Mouse (Mus musculus) embryonic fibroblast, embryonic 13.5 days (primary cell): ENCODE measurements around the gene Ablim1.

Experiments
- CTCF ChIP-seq: IDR thresholded peaks from 2 replicates; pipeline ENCODE4 v1.5.1; 2011; ENCODE audit warnings: mild to moderate bottlenecking, control low read depth, low read length, moderate library complexity, borderline replicate concordance; ENCODE audit not compliant: insufficient read depth
- POLR2A ChIP-seq: IDR thresholded peaks from 2 replicates; pipeline ENCODE4 v1.6.1; 2011; ENCODE audit warnings: low read depth, mild to moderate bottlenecking, control low read depth, low read length, moderate library complexity

- no peak for TF ChIP-seq POLR2A
- no peak for TF ChIP-seq CTCF
Measured at GRCm38 (mm10) chr19:57181852-57182528, 132.7 kb downstream of the Ablim1 start.
